Mouse (Mus musculus): ENCODE data around the gene Dnah7a. TPM values are rescaled to one million over a fixed set of nuclear protein-coding genes. Genes with fewer than 3 reads are reported as not detected.
"Not testable (repeated sequence)": the region's sequence is repeated elsewhere in the genome, so short reads cannot be mapped to it uniquely, and the experiment has no call there.

The Dnah7a gene
- polyA plus RNA-seq, 1 experiment from 2014 or later, result not detected

GRCm38 (mm10) chr1:53740777-53741336 lies 34.3 kb upstream of the Dnah7a start:
- no peak overlapping the region for H3K9ac ChIP-seq (ENCODE audit: low read depth, low read length)
- no peak overlapping the region for H3K4me3 ChIP-seq (ENCODE audit: low read depth, low read length)
- no peaks in the 10 kb centered on the region for H3K4me1 ChIP-seq (ENCODE audit: control insufficient read depth, low read depth, low read length)
- H3K27ac ChIP-seq (ENCODE audit: low read length), result no peak overlapping the region
- H3K27me3 ChIP-seq (ENCODE audit: control insufficient read depth, insufficient read depth, low read depth, low read length), result no peaks in the 10 kb centered on the region
- no peaks in the 10 kb centered on the region for H3K36me3 ChIP-seq (ENCODE audit: control insufficient read depth, insufficient read depth)
- ATAC-seq (ENCODE audit: low read depth), result no peak
- no peak overlapping the region for H3K4me2 ChIP-seq (ENCODE audit: low read depth, low read length)
- H3K9me3 ChIP-seq (replicated peaks; ENCODE audit: control insufficient read depth, low read length), result no peaks in the 10 kb centered on the region
- 56% methylated on average over 4 of the region's 4 CpGs for WGBS (ENCODE audit: insufficient replicate concordance)

GRCm38 (mm10) chr1:53740077-53740776 lies 33.6 kb upstream of the Dnah7a start:
- H3K9me3 ChIP-seq (replicated peaks; ENCODE audit: control insufficient read depth, low read length); H3K4me3 ChIP-seq (ENCODE audit: low read depth, low read length); H3K4me1 ChIP-seq (ENCODE audit: control insufficient read depth, low read depth, low read length); H3K27me3 ChIP-seq (ENCODE audit: control insufficient read depth, insufficient read depth, low read depth, low read length); H3K9ac ChIP-seq (ENCODE audit: low read depth, low read length); H3K27ac ChIP-seq (ENCODE audit: low read length); ATAC-seq (ENCODE audit: low read depth); H3K36me3 ChIP-seq (ENCODE audit: control insufficient read depth, insufficient read depth); H3K4me2 ChIP-seq (ENCODE audit: low read depth, low read length): not testable (repeated sequence)
- WGBS (ENCODE audit: insufficient replicate concordance), result 76% methylated on average over 3 of the region's 4 CpGs

GRCm38 (mm10) chr1:53736583-53736982 lies 30.0 kb upstream of the Dnah7a start:
- H3K9ac ChIP-seq (ENCODE audit: low read depth, low read length), result no peak overlapping the region
- H3K36me3 ChIP-seq (ENCODE audit: control insufficient read depth, insufficient read depth), result no peaks in the 10 kb centered on the region
- H3K4me3 ChIP-seq (ENCODE audit: low read depth, low read length), result no peak overlapping the region
- ATAC-seq (ENCODE audit: low read depth), result no peak
- no peaks in the 10 kb centered on the region for H3K9me3 ChIP-seq (replicated peaks; ENCODE audit: control insufficient read depth, low read length)
- no peak overlapping the region for H3K4me2 ChIP-seq (ENCODE audit: low read depth, low read length)
- no peaks in the 10 kb centered on the region for H3K4me1 ChIP-seq (ENCODE audit: control insufficient read depth, low read depth, low read length)
- no peaks in the 10 kb centered on the region for H3K27me3 ChIP-seq (ENCODE audit: control insufficient read depth, insufficient read depth, low read depth, low read length)
- WGBS (ENCODE audit: insufficient replicate concordance), result 67% methylated on average over 3 of the region's 3 CpGs
- no peak overlapping the region for H3K27ac ChIP-seq (ENCODE audit: low read length)

- 30% methylated on average over 5 of the region's 5 CpGs for WGBS (ENCODE audit: insufficient replicate concordance)
- ATAC-seq (ENCODE audit: low read depth), result 0 out of 2 replicates have a peak, but pooled peaks have one; percentile 37
Measured at GRCm38 (mm10) chr1:53728489-53729225, 22.1 kb upstream of the Dnah7a start.

GRCm38 (mm10) chr1:53726883-53727282 lies 20.3 kb upstream of the Dnah7a start:
- no peak for ATAC-seq (ENCODE audit: low read depth)
- Histone ChIP-seq H3K27ac (ENCODE audit: low read length) (no peak overlapping the region), H3K27me3 (ENCODE audit: control insufficient read depth, insufficient read depth, low read depth, low read length) (no peaks in the 10 kb centered on the region), H3K9me3 (replicated peaks; ENCODE audit: control insufficient read depth, low read length) (no peaks in the 10 kb centered on the region), H3K4me3 (ENCODE audit: low read depth, low read length) (no peak overlapping the region), H3K4me2 (ENCODE audit: low read depth, low read length) (no peak overlapping the region), H3K9ac (ENCODE audit: low read depth, low read length) (no peak overlapping the region), H3K36me3 (ENCODE audit: control insufficient read depth, insufficient read depth) (no peaks in the 10 kb centered on the region), H3K4me1 (ENCODE audit: control insufficient read depth, low read depth, low read length) (no peaks in the 10 kb centered on the region)
- WGBS (ENCODE audit: insufficient replicate concordance), result 83% methylated on average over 2 of the region's 2 CpGs

More at GRCm38 (mm10) chr1:53728489-53729225, 22.1 kb upstream of the Dnah7a start:
- no peak overlapping the region for H3K4me2 ChIP-seq (ENCODE audit: low read depth, low read length)
- no peaks in the 10 kb centered on the region for H3K9me3 ChIP-seq (replicated peaks; ENCODE audit: control insufficient read depth, low read length)
- no peaks in the 10 kb centered on the region for H3K27me3 ChIP-seq (ENCODE audit: control insufficient read depth, insufficient read depth, low read depth, low read length)
- no peak overlapping the region for H3K27ac ChIP-seq (ENCODE audit: low read length)
- H3K4me3 ChIP-seq (ENCODE audit: low read depth, low read length), result no peak overlapping the region
- no peaks in the 10 kb centered on the region for H3K4me1 ChIP-seq (ENCODE audit: control insufficient read depth, low read depth, low read length)
- H3K36me3 ChIP-seq (ENCODE audit: control insufficient read depth, insufficient read depth), result no peaks in the 10 kb centered on the region
- H3K9ac ChIP-seq (ENCODE audit: low read depth, low read length), result no peak overlapping the region

- Histone ChIP-seq H3K9me3 (replicated peaks; ENCODE audit: control insufficient read depth, low read length) (no peaks in the 10 kb centered on the region), H3K4me3 (ENCODE audit: low read depth, low read length) (no peak overlapping the region)
- ATAC-seq (ENCODE audit: low read depth), result no peak
Measured at GRCm38 (mm10) chr1:53721353-53721752, 14.8 kb upstream of the Dnah7a start.

GRCm38 (mm10) chr1:53720601-53721351 lies 14.2 kb upstream of the Dnah7a start:
- no peaks in the 10 kb centered on the region for H3K36me3 ChIP-seq (ENCODE audit: control insufficient read depth, insufficient read depth)
- WGBS (ENCODE audit: insufficient replicate concordance), result 54% methylated on average over 5 of the region's 5 CpGs
- no peak for ATAC-seq (ENCODE audit: low read depth)
- no peaks in the 10 kb centered on the region for H3K4me1 ChIP-seq (ENCODE audit: control insufficient read depth, low read depth, low read length)
- no peaks in the 10 kb centered on the region for H3K9me3 ChIP-seq (replicated peaks; ENCODE audit: control insufficient read depth, low read length)
- H3K27ac ChIP-seq (ENCODE audit: low read length), result no peak overlapping the region
- H3K9ac ChIP-seq (ENCODE audit: low read depth, low read length), result no peak overlapping the region
- H3K4me3 ChIP-seq (ENCODE audit: low read depth, low read length), result no peak overlapping the region
- H3K4me2 ChIP-seq (ENCODE audit: low read depth, low read length), result no peak overlapping the region
- no peaks in the 10 kb centered on the region for H3K27me3 ChIP-seq (ENCODE audit: control insufficient read depth, insufficient read depth, low read depth, low read length)

More at GRCm38 (mm10) chr1:53721353-53721752, 14.8 kb upstream of the Dnah7a start:
- Histone ChIP-seq H3K27me3 (ENCODE audit: control insufficient read depth, insufficient read depth, low read depth, low read length) (no peaks in the 10 kb centered on the region), H3K36me3 (ENCODE audit: control insufficient read depth, insufficient read depth) (no peaks in the 10 kb centered on the region), H3K4me1 (ENCODE audit: control insufficient read depth, low read depth, low read length) (no peaks in the 10 kb centered on the region), H3K9ac (ENCODE audit: low read depth, low read length) (no peak overlapping the region), H3K4me2 (ENCODE audit: low read depth, low read length) (no peak overlapping the region), H3K27ac (ENCODE audit: low read length) (no peak overlapping the region)

GRCm38 (mm10) chr1:53715966-53716515 lies 9.5 kb upstream of the Dnah7a start:
- H3K9ac ChIP-seq (ENCODE audit: low read depth, low read length), result no peak overlapping the region
- no peak overlapping the region for H3K4me2 ChIP-seq (ENCODE audit: low read depth, low read length)
- no peaks in the 10 kb centered on the region for H3K9me3 ChIP-seq (replicated peaks; ENCODE audit: control insufficient read depth, low read length)
- no peaks in the 10 kb centered on the region for H3K27me3 ChIP-seq (ENCODE audit: control insufficient read depth, insufficient read depth, low read depth, low read length)
- no peak overlapping the region for H3K4me3 ChIP-seq (ENCODE audit: low read depth, low read length)
- 71% methylated on average over 1 of the region's 1 CpGs for WGBS (ENCODE audit: insufficient replicate concordance)
- no peak overlapping the region for H3K27ac ChIP-seq (ENCODE audit: low read length)
- H3K36me3 ChIP-seq (ENCODE audit: control insufficient read depth, insufficient read depth), result no peaks in the 10 kb centered on the region
- ATAC-seq (ENCODE audit: low read depth), result no peak
- H3K4me1 ChIP-seq (ENCODE audit: control insufficient read depth, low read depth, low read length), result no peaks in the 10 kb centered on the region
